Mouse (Mus musculus): ENCODE results near the gene Erlin1.

Gene Erlin1

DNA sequence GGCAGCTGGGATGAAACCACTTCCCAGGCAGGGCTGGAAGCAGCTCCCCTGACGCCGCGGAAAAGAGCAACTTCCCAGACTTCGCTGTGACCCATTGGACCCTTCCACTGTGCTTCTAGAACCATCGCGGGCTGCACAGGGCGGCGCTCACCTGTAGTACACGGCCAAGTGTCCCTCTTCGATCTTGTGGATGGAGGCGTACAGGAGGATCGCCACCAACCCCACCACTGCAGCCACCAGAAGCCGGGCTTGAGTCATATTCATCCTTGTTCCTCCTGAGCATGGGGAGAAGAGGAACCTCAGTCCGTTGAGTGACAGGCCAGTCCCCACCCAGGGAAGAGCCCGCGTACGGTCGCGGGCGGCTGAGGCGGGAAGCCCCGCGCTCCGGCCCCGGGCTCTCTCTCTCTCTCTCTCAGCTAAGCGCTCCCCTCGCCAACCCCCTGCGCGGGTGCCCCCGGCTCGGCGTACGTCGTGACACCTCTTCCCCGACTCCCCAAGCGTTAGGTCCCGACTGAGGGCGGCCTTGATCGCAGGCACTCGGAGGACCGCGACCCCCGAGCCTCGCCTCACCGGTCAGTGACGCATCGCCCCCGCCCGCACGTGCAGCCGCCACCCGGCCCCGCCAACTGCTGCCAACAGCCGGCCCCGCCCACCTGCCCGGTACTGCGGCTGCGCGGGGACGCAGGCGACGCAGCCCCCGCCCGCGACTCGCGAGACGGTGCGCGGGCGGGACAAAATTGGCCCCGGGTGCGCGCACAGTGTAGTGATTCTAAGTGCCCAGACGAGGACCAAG lies at the start of gene Erlin1:
Gene Erlin1, minus strand, starts transcription at position 665 of the 793 bp plus-strand sequence.
- peak; percentile 87 for DNase-seq

DNA sequence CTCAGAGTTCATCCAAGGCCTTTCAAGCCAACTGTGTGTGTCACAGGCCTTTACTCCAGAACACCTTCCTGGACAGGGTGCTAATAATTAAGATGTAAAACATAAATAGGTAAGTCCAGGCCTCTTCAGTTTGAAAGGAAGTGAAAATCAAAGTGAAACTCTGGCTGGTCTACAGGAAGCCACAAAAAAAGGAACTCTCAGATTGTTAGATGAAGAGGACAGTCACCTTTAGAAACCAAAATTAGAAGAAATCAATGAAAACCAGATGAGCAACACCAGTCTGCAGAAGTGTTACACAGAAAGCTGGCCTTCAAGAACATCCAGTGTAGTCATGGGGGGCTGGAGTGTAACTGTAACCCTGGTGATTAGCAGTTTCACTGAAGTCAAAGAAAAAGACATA lies 48.2 kb upstream of the Erlin1 start:
- no peak for DNase-seq

DNA sequence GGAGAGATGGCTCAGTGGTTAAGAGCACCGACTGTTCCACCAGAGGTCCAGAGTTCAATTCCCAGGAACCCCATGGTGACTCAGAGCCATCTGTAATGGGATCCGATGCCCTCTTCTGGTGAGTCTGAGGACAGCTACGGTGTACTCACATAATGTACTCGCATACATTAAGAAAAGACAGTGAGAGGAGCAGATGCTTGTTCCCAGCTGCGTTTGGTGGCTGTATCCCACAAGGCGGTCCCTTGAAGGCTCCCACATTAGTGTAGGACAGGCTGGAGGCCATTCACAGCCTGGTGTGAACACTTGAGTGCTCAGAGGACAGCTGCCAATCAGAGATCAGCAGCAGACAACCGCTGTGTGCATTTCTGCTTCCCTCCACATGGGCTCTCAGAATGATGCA lies 42.1 kb upstream of the Erlin1 start:
- DNase-seq = no peak

DNA sequence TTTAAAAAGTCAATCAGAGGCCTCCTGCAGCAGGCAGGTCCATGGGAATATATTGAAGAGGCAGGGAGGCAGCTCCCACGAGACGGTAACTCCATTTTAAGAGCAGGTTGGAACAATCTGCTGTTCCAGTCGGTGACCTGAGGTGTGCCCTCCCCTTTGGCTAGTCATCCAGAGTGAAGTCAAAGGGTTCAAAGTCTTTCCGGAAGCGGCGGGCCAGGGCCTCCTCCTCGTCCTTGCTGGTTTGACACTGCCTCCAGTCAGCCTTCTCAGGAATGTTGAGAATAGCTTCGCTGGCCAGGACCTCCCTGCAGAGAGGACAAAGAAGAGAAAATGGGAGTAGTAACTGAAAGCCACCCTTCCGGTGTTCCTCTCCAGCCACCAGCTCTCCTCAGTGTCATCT lies 40.8 kb upstream of the Erlin1 start:
- DNase-seq = no peak

DNA sequence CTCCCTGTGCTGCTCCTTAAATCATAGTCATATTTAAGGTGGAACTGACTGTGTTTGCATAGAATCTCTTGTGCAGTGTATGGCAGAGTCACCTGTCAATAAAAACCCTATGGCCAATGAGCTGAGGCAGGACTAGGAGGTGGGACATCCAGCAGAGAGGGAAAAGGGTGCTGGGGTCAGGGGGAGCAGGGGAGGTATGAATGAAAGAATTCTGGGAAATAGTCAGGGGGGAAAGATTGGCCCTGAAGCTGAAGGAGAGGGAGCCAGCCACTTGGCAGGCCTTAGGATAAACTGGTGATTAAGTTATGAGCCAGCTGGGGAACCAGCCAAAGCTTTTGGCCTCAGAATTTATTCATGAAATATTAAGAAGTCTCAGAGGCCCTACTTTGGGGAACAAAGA lies 39.4 kb upstream of the Erlin1 start:
- no peak for DNase-seq

- DNase-seq = no peak
Observed at GRCm38 (mm10) chr19:44107661-44108521, 38.3 kb upstream of the Erlin1 start.

GRCm38 (mm10) chr19:44106831-44107660 lies 37.5 kb upstream of the Erlin1 start, which contains the start of gene Chuk:
Gene Chuk, minus strand, starts transcription at chr19:44107480.
- peak; percentile 95 for DNase-seq

DNA sequence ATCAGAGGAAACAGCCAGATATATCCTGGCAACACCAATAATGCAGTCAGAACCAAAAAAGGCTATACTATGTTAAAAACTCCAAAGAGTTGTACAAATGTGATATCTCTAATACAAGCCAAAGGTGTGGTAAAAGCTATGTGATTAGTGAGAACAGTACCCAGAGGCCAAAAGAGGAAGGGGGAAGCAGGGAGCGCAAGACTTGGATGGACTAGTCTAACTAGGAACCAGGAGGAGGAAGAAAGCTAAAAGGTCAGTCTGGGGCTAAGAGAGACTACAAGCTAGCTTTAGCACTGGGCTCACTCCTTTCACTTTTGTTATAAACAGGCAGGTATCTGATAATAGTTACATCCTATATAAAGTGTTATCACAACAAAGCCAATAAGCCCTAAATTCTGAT lies 34.8 kb upstream of the Erlin1 start:
- DNase-seq = no peak

DNA sequence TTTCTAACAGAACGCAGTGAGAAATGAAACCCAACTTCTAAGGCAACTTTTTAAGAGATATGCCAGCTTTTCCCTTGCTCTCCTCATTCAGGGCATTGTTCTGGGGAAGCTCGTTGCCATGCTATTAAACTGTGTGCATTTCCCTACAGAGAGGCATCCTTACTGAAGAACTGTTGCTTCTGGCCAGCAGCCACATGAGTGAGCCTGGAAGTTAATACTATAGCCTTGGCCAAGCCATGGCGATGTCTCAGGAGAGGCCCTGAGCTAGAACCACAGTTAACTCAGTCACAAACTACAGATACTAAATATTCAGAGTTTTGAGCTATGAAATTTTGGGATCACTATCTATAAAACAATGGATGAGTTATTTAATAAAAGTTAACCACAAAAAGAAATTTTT lies 33.4 kb upstream of the Erlin1 start:
- DNase-seq = no peak

GRCm38 (mm10) chr19:44100840-44101239 lies 31.3 kb upstream of the Erlin1 start:
- no peak for DNase-seq

DNA sequence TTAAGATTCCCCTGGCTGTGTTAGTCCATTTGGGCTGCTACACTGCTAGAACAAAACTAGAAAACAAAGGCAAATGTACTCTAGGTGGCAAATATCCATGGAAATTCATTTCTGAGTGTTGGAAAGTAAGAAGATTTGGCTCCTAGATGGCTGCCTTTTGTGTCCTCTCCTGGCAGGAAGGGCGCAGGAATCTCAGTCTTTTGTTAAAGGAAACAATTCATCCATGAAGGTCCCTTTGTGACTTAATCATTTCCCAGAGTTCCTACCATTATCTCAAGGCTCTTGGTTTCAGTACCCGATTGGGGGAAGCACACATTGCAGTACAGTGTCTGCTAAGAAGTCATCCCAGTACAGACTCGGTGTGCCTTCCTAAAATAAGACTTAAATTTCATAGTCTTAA lies 16.7 kb upstream of the Erlin1 start:
- no peak for DNase-seq

- no peak for DNase-seq
Observed at GRCm38 (mm10) chr19:44080920-44081319, 11.3 kb upstream of the Erlin1 start.

DNA sequence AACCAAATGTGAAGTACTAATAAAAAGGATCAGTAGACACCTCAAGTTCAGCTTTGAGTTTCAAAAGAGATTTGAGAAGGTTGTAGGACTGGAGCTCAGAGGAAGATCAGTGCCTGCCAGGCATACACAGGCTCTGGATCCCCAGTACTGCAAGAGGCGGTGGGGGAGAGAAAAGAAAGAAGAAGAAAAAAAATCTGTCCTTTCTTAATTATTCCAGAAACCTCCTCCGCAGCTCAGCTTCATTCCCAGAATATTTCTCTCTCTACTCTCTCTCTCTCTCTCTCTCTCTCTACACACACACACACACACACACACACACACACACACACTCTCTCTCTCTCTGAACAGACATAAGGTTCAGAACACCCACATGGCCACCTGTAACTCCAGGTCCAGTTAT lies 10.4 kb upstream of the Erlin1 start:
- DNase-seq = no peak

- DNase-seq = no peak
Observed at GRCm38 (mm10) chr19:44077024-44077423, 7.4 kb upstream of the Erlin1 start.

- no peak for DNase-seq
Observed at GRCm38 (mm10) chr19:44076457-44076856, 6.9 kb upstream of the Erlin1 start.

GRCm38 (mm10) chr19:44074986-44075385 lies 5.4 kb upstream of the Erlin1 start:
- no peak for DNase-seq

GRCm38 (mm10) chr19:44071166-44071565 lies 1.6 kb upstream of the Erlin1 start:
- DNase-seq = no peak

- no peak for DNase-seq
Observed at GRCm38 (mm10) chr19:44069914-44070232, 288 bp upstream of the Erlin1 start.

GRCm38 (mm10) chr19:44068232-44068631 lies 1.4 kb downstream of the Erlin1 start:
- no peak for DNase-seq

DNA sequence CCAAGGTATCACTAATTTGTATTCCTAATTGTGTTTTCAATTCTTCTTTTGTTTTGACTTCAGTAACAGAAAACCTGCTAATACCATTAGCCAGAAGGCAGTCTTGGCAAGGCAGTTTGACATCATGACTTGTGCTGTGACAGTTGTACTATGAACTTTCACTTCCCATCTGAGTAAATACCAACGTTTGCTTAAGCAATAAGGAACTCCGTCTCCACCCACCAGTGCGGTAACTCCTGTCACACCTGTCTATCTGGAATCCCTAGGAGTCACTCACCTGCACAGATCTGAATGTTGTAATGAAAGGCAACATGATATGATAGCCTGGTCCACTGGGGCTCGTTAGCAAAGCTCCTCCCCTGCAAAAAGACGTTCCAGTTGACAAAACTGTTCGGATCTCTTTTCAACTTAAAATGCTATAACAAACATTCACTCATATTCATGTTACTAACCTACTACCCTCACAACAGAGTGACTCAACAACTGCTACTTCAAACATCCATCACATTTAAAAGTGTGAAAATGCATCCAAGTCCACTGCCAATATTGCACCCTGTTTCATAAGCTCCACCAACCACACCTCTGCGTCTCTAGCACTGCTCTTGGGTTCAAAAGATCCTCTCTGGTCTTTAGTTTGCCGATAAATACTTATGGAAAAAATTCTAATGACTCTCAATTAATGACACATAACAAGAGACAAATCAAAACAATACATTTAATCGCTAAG lies 2.1 kb downstream of the Erlin1 start:
- no peak for DNase-seq

GRCm38 (mm10) chr19:44064734-44065133 lies 4.9 kb downstream of the Erlin1 start:
- DNase-seq = no peak

DNA sequence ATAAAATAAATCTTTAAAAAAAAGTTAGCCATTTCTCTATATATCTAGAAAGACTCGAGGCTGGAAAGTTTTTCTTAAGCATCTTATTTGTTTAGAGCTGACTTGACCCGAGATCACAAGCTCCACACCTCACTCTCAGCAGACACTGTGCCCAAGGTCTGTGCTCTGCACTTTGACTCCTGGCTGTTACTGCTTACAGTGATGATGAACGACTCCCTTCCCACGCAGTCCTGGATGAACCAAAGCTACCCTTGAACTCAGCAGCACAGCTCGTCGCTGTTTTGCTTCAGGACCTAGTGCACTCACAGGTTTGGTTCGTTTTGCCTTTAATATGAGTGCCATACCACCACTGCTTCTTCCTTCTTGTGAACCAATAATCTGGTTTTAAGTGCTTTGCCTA lies 5.8 kb downstream of the Erlin1 start:
- no peak for DNase-seq

- DNase-seq = no peak
Observed at GRCm38 (mm10) chr19:44060226-44060625, 9.4 kb downstream of the Erlin1 start.

Data from layer of hippocampus, adult 9-11 months (tissue).